Comparison of ENCODE assay signal across 10 mouse cellular contexts in the genomic region with DNA sequence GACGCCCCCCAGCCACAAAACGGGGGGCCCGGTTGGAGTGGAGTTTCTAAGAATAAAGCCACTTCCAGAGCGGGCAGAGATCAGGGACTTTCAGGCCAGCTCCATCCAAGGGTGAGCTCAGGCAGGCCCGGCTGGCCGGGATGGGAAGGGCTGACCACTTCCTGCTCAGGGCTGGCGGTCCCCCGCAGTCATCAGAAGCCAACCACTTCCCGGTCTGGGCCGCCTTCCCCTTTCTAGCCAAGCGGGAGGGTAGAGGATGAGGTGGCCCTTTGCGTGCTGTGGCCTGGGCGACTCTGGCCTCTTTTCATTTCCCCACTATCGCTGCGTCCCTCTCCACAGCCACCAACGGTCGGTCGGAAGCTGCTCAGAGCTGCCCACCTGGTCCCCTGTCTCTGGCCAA. TPM values are rescaled to one million over a fixed set of nuclear protein-coding genes. Genes with fewer than 3 reads are reported as not detected.
A peak's percentile ranks its signal among the peaks of the same experiment; 100 is the strongest.
DNase-seq lines count a peak whose midpoint lies in the region.
"Had no signal": no experiment of that assay in that cellular context is flagged by ENCODE, and none has a peak within 500 bp of the region (broad histone marks: within the 10 kb centered on the region; RNA-seq: fewer than 3 reads in every experiment).

No protein-coding gene starts in this region.

- DNase-seq in layer of hippocampus, adult 9-10 months (ENCODE audit: low spot score), result peak; percentile 21
- no peak for DNase-seq in layer of hippocampus, adult 8-10 months (ENCODE audit: low spot score in 2 of 2)
- peak; percentile 35 for DNase-seq in T-cell, adult 2 months (ENCODE audit: low spot score)
- DNase-seq in heart, postnatal 14 days, result peak; percentile 29 to 47
- peak; percentile 82 to 85 for DNase-seq in monocyte, adult 2 months (ENCODE audit: low read depth in 1 of 2, low spot score in 2 of 2)
- no peak for DNase-seq in urinary bladder, postnatal 25 days (ENCODE audit: low spot score)
- DNase-seq in hindbrain, embryonic 10.5 days (ENCODE audit: low spot score), result no peak
- DNase-seq in adrenal gland, postnatal 4 days (ENCODE audit: low spot score in 2 of 2), result no peak

- intact Hi-C loops in heart, postnatal 14 days (cut with DNase I), result loop anchor here (5.0 to 10.0 kb wide), 3 partner anchors 53 to 255 kb away; no protein-coding TSS in a partner anchor

- WGBS in hindbrain, embryonic 10.5 days, result 72% methylated on average over 18 of the region's 18 CpGs

- H3K36me3 ChIP-seq in hindbrain, embryonic 10.5 days, result no peaks in the 10 kb centered on the region
- H3K36me3 ChIP-seq: hindbrain, embryonic 13.5 days; limb, embryonic 13.5 days had no signal

- H3K4me1 ChIP-seq in hindbrain, embryonic 10.5 days (replicated peaks), result peaks cover 9% of the 10 kb centered on the region; the same call in 1 of the 2 replicates
- H3K4me1 ChIP-seq: hindbrain, embryonic 13.5 days had no signal

- H3K27ac ChIP-seq in hindbrain, embryonic 10.5 days, result no peak overlapping the region; the same call in 1 of the 2 replicates
- H3K27ac ChIP-seq: hindbrain, embryonic 13.5 days; limb, embryonic 13.5 days had no signal

- H3K4me3 ChIP-seq in hindbrain, embryonic 10.5 days, result no peak overlapping the region
- H3K4me3 ChIP-seq: hindbrain, embryonic 13.5 days; limb, embryonic 13.5 days had no signal

- H3K9me3 ChIP-seq in hindbrain, embryonic 10.5 days, result no peaks in the 10 kb centered on the region
- H3K9me3 ChIP-seq: hindbrain, embryonic 13.5 days; limb, embryonic 13.5 days had no signal

- peaks cover 5% of the 10 kb centered on the region for H3K27me3 ChIP-seq in hindbrain, embryonic 10.5 days (ENCODE audit: insufficient read depth, poor library complexity, severe bottlenecking)
- H3K27me3 ChIP-seq: hindbrain, embryonic 13.5 days had no signal

RNA-seq across cellular contexts. Expression of gene Runx3, which starts 50.6 kb away (rescaled TPM):
- under 1 TPM in 2 of 4 experiments, not detected in 2; 0.78 to 0.89 TPM for total RNA-seq in layer of hippocampus, adult 8-10 months (2022)
- 1 to 10 TPM in 1 of 2 experiments, under 1 TPM in 1; 0.72 to 2.4 TPM for total RNA-seq in heart, postnatal 14 days (2021)
- polyA plus RNA-seq in hindbrain, embryonic 10.5 days (2016; fragmentation: Nextera tagmentation; extraction: Ambion mirVana), result 0.07 and 0.09 TPM in 2 replicates
- total RNA-seq in adrenal gland, postnatal 4 days (2021), result 1 to 10 TPM; 1.3 to 1.7 TPM

Comparison
In these comparisons a context has a peak if more than half of its experiments do, and no peak if none do; other contexts are left out.
1. DNase-seq: peak in layer of hippocampus, adult 9-10 months (single experiment), T-cell, adult 2 months (single experiment), heart, postnatal 14 days (2 of 2) and monocyte, adult 2 months (2 of 2); none in layer of hippocampus, adult 8-10 months (0 of 2), urinary bladder, postnatal 25 days (single experiment), hindbrain, embryonic 10.5 days (single experiment) and adrenal gland, postnatal 4 days (0 of 2).